Mouse (Mus musculus): ENCODE measurements around the gene Mrtfa. TPM values are rescaled to one million over a fixed set of nuclear protein-coding genes. Genes with fewer than 3 reads are reported as not detected.

The Mrtfa gene
- total RNA-seq, 2 experiments from 2014 or later, result 17.1 to 37.4 TPM

DNA sequence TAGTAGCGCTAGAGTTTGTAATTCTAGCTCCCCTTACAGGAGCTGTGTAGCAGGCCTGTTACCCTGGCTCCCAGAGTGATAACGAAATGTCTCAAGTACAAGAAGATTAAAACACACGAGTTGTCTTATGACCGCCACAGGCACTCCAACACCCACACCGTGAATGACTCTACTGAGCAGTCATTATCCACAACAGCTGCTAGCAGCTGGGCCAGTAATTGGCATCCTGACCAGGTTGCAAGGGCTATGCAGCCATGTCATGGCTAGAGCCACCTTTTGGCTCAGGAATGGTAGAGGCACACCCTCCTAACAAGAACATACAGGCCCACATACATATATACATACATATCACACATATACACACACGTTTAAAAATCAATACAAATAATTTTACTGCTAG, 70.4 kb downstream of the Mrtfa start:
- intact Hi-C loops (cut with DNase I; ENCODE audit: low total_unique reads), result no loop called here

GRCm38 (mm10) chr15:81118226-81118625, 72.3 kb downstream of the Mrtfa start:
- no peak for DNase-seq
- intact Hi-C loops (cut with DNase I; ENCODE audit: low total_unique reads), result no loop called here

More for the DNA sequence above, 70.4 kb downstream of the Mrtfa start:
- no peak for DNase-seq

DNA sequence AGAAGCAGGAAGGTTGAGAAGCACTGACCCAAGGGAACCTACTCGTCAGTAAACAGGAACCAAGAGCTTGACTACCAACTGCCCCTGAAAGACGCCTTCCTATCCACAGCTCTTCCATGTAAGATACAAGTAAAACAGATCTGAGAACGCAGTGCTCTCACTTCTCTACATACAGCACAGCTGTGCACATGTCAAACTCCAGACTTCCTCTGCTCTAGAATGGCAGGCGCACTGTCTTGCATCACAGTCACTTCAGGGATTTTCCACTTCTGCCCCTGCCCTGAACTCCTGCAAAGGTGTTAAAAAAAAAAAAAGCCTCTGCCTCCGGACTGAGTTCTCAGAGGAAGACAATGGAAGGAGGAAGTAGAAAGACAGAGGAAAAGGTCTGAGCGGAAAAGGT, 78.0 kb downstream of the Mrtfa start:
- DNase-seq, result no peak
- intact Hi-C loops (cut with DNase I; ENCODE audit: low total_unique reads), result no loop called here

GRCm38 (mm10) chr15:81110315-81110714, 80.2 kb downstream of the Mrtfa start:
- intact Hi-C loops (cut with DNase I; ENCODE audit: low total_unique reads), result no loop called here
- DNase-seq, result no peak

- no peak for DNase-seq
- intact Hi-C loops (cut with DNase I; ENCODE audit: low total_unique reads), result no loop called here
Measured at GRCm38 (mm10) chr15:81105962-81106361, 84.6 kb downstream of the Mrtfa start.

- DNase-seq, result peak; percentile 11
Measured at GRCm38 (mm10) chr15:81104585-81105259, 85.8 kb downstream of the Mrtfa start.

DNA sequence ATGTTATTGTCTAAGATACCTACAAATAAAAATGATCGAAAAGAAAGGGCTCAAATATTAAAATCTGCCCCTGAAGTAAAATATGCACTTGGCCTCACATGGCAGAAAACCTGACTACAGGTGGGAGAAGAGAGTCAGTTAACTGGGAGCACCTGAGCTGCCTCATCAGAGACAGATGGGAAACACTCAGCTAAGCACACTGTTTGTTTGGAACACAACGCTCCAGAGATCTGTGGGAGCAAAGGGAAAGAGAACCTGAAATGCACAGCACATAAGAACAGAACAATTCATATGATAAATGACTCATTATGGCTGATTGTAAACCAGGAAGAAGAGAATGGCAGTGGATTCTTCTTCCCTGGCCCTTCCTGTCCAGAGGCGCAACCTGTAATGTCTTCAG, 87.1 kb downstream of the Mrtfa start:
- DNase-seq, result no peak
- intact Hi-C loops (cut with DNase I; ENCODE audit: low total_unique reads), result no loop called here

More at GRCm38 (mm10) chr15:81104585-81105259, 85.8 kb downstream of the Mrtfa start:
- intact Hi-C loops (cut with DNase I; ENCODE audit: low total_unique reads), result no loop called here

GRCm38 (mm10) chr15:81102274-81102879, 88.2 kb downstream of the Mrtfa start:
- intact Hi-C loops (cut with DNase I; ENCODE audit: low total_unique reads), result no loop called here
- DNase-seq, result no peak

DNA sequence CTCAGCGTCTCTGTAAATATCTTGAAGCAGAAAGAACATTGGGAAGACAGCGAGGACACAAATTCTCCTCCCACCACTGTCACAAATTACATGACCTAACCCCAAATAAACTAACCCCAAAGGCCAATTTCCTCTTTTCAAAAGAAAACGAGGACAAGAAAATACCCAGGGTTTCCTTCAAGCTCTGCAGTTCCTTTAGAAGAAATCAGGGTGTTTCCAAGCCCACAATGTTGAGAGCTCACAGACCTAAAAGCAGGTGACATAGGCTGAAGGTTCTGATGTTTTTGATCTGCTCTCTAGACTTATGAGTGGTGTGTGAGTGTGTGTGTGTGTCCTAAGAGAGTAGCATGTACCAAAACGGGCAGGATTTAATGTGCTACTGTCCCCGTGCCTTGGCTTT, 89.2 kb downstream of the Mrtfa start:
- no peak for DNase-seq
- intact Hi-C loops (cut with DNase I; ENCODE audit: low total_unique reads), result no loop called here

DNA sequence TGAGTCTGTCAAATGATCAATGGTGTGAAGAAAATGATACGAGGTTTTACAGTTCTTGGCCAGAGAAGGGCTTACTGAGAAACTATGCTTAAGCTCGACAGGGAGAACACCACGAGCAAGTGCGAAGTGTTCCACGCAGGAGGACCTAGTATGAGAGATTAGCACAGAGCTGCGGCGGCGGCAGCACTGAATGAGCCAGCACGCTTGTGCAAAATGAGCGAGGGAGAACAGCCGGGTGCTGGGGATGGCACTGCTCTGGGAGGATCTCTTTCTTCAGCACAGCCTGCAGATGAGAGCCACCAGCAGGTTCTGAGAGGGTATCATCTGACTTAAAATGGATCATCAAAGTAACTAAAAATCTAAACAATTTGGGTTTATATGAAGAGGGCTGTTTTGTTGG, 91.3 kb downstream of the Mrtfa start:
- DNase-seq, result no peak
- intact Hi-C loops (cut with DNase I; ENCODE audit: low total_unique reads), result no loop called here

GRCm38 (mm10) chr15:81098689-81099088, 91.9 kb downstream of the Mrtfa start:
- DNase-seq, result no peak
- intact Hi-C loops (cut with DNase I; ENCODE audit: low total_unique reads), result no loop called here

- intact Hi-C loops (cut with DNase I; ENCODE audit: low total_unique reads), result no loop called here
- DNase-seq, result no peak
Measured at GRCm38 (mm10) chr15:81097896-81098295, 92.7 kb downstream of the Mrtfa start.

DNA sequence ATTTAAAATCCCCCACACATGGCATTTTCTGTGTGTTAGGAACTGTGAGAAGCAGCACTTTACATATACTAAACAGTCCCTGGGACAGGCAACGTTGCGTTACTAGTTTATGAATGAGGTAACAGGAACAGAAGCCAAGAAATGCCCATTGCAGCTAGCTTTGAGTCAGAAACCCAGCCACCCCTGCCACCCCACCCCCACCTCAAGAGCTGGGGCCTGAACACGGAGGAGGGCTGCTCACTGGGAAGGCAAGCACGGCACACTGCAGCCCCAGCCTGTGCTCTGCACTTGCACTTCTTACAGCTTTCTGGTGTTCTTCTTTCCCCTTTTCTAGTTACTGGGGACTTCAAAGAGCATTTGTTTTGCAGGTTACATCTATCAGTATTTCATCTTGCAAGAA, 93.1 kb downstream of the Mrtfa start:
- intact Hi-C loops (cut with DNase I; ENCODE audit: low total_unique reads), result no loop called here
- no peak for DNase-seq

DNA sequence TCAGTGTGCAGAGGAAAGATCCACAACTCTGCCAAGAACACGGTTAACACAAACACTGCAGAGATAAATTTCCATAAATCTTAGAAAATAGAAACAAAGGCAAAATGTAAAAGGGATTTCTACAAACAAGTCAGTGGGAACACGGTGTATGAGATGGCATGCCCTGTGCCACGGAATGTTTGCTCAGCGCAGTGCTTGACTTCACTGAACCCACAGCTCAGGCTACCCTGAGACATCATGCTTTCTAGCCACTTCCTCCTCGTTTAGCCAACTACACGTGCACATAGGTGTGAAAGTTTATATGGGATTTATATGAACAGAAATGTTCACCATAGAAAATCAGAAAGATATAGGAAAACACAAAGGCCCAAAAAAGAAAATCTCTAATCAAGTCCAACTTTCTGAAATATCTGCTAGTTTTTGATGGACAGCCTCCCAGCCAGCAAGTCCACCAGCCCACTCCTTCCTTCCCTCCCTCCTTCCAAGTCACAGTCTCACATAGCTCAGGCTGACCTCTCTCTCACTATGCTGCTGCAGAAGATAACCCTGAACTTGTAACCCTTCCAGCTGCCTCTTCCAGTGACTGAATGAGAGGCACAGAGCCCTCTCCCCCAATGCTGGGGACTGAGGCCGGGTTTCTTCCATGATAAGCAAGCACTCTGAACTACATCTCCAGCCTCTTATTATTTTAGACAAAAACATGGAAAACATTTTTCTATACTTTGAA, 94.1 kb downstream of the Mrtfa start:
- no peak for DNase-seq
- intact Hi-C loops (cut with DNase I; ENCODE audit: low total_unique reads), result no loop called here

- intact Hi-C loops (cut with DNase I; ENCODE audit: low total_unique reads), result no loop called here
Measured at GRCm38 (mm10) chr15:81093032-81093431, 97.5 kb downstream of the Mrtfa start.

GRCm38 (mm10) chr15:81091718-81092117, 98.8 kb downstream of the Mrtfa start:
- DNase-seq, result no peak

More at GRCm38 (mm10) chr15:81093032-81093431, 97.5 kb downstream of the Mrtfa start:
- no peak for DNase-seq

GRCm38 (mm10) chr15:81087529-81087928, 103.0 kb downstream of the Mrtfa start:
- intact Hi-C loops (cut with DNase I; ENCODE audit: low total_unique reads), result no loop called here
- no peak for DNase-seq

More at GRCm38 (mm10) chr15:81091718-81092117, 98.8 kb downstream of the Mrtfa start:
- intact Hi-C loops (cut with DNase I; ENCODE audit: low total_unique reads), result no loop called here

- DNase-seq, result peak; percentile 48
- intact Hi-C loops (cut with DNase I; ENCODE audit: low total_unique reads), result no loop called here
Measured at GRCm38 (mm10) chr15:81086644-81087480, 103.7 kb downstream of the Mrtfa start.

- no peak for DNase-seq
- intact Hi-C loops (cut with DNase I; ENCODE audit: low total_unique reads), result no loop called here
Measured at GRCm38 (mm10) chr15:81083826-81084225, 106.7 kb downstream of the Mrtfa start.

GRCm38 (mm10) chr15:81083281-81083680, 107.3 kb downstream of the Mrtfa start:
- intact Hi-C loops (cut with DNase I; ENCODE audit: low total_unique reads), result no loop called here
- DNase-seq, result no peak
